Mouse (Mus musculus): ENCODE data around the gene Mrtfa. TPM values are rescaled to one million over a fixed set of nuclear protein-coding genes. Genes with fewer than 3 reads are reported as not detected.
A peak's percentile ranks its signal among the peaks of the same experiment; 100 is the strongest.

Mrtfa gene
- polyA plus RNA-seq, 1 experiment from 2014 or later = 22.9 TPM

- WGBS = 40% methylated on average over 8 of the region's 8 CpGs
- no peak overlapping the region for H3K4me3 ChIP-seq
- H3K9ac ChIP-seq = no peak overlapping the region
- H3K4me2 ChIP-seq = no peak overlapping the region
- no peak overlapping the region for H3K27ac ChIP-seq
- H3K9me3 ChIP-seq = no peaks in the 10 kb centered on the region
- H3K27me3 ChIP-seq = no peaks in the 10 kb centered on the region
- peak; percentile 61; the same call in 1 of the 2 replicates for ATAC-seq (ENCODE audit: low FRiP score)
- H3K4me1 ChIP-seq (replicated peaks) = peaks cover 17% of the 10 kb centered on the region
- peaks cover under 1% of the 10 kb centered on the region; the same call in 1 of the 2 replicates for H3K36me3 ChIP-seq
These were observed 163.0 kb downstream of the Mrtfa start for GRCm38 (mm10) chr15:81027378-81028173.

GRCm38 (mm10) chr15:81026901-81027300 is 163.7 kb downstream of the Mrtfa start:
- H3K9me3 ChIP-seq = no peaks in the 10 kb centered on the region
- peaks cover 17% of the 10 kb centered on the region for H3K4me1 ChIP-seq (replicated peaks)
- H3K9ac ChIP-seq = no peak overlapping the region
- H3K4me2 ChIP-seq = no peak overlapping the region
- peaks cover 7% of the 10 kb centered on the region for H3K36me3 ChIP-seq
- ATAC-seq (ENCODE audit: low FRiP score) = no peak; the same call in 1 of the 2 replicates
- H3K27ac ChIP-seq = no peak overlapping the region
- H3K4me3 ChIP-seq = no peak overlapping the region
- WGBS = 88% methylated on average over 5 of the region's 5 CpGs
- no peaks in the 10 kb centered on the region for H3K27me3 ChIP-seq

GRCm38 (mm10) chr15:81023842-81024241 is 166.7 kb downstream of the Mrtfa start:
- H3K4me1 ChIP-seq (replicated peaks) = peaks cover 5% of the 10 kb centered on the region
- H3K36me3 ChIP-seq = peaks cover 38% of the 10 kb centered on the region
- H3K4me3 ChIP-seq = no peak overlapping the region
- H3K9ac ChIP-seq = no peak overlapping the region
- 91% methylated on average over 9 of the region's 9 CpGs for WGBS
- no peak overlapping the region for H3K27ac ChIP-seq
- no peak for ATAC-seq (ENCODE audit: low FRiP score)
- no peaks in the 10 kb centered on the region for H3K9me3 ChIP-seq
- H3K27me3 ChIP-seq = no peaks in the 10 kb centered on the region
- H3K4me2 ChIP-seq = no peak overlapping the region

- H3K9me3 ChIP-seq = no peaks in the 10 kb centered on the region
- H3K4me3 ChIP-seq = no peak overlapping the region
- H3K27ac ChIP-seq = no peak overlapping the region
- no peak overlapping the region for H3K9ac ChIP-seq
- ATAC-seq (ENCODE audit: low FRiP score) = no peak
- peaks cover 52% of the 10 kb centered on the region for H3K36me3 ChIP-seq
- no peaks in the 10 kb centered on the region; the same call in none of the 2 replicates for H3K4me1 ChIP-seq (replicated peaks)
- no peak overlapping the region for H3K4me2 ChIP-seq
- H3K27me3 ChIP-seq = no peaks in the 10 kb centered on the region
- 90% methylated on average over 7 of the region's 7 CpGs for WGBS
These were observed 168.1 kb downstream of the Mrtfa start for GRCm38 (mm10) chr15:81022437-81022836.

GRCm38 (mm10) chr15:81021377-81021776 is 169.2 kb downstream of the Mrtfa start:
- H3K9me3 ChIP-seq = no peaks in the 10 kb centered on the region
- no peak overlapping the region for H3K4me3 ChIP-seq
- H3K9ac ChIP-seq = no peak overlapping the region
- H3K36me3 ChIP-seq = peaks cover 63% of the 10 kb centered on the region
- H3K27me3 ChIP-seq = no peaks in the 10 kb centered on the region
- ATAC-seq (ENCODE audit: low FRiP score) = no peak
- no peaks in the 10 kb centered on the region for H3K4me1 ChIP-seq (replicated peaks)
- H3K4me2 ChIP-seq = no peak overlapping the region
- WGBS = 88% methylated on average over 6 of the region's 6 CpGs
- no peak overlapping the region for H3K27ac ChIP-seq

- Histone ChIP-seq H3K4me3 (no peak overlapping the region), H3K9ac (no peak overlapping the region), H3K9me3 (no peaks in the 10 kb centered on the region), H3K36me3 (peaks cover 96% of the 10 kb centered on the region), H3K27me3 (no peaks in the 10 kb centered on the region), H3K27ac (no peak overlapping the region), H3K4me1 (replicated peaks) (0 out of 2 replicates have a peak, but pooled peaks cover 3% of the 10 kb centered on the region), H3K4me2 (no peak overlapping the region)
- no peak for ATAC-seq (ENCODE audit: low FRiP score)
- 95% methylated on average over 7 of the region's 7 CpGs for WGBS
These were observed 173.2 kb downstream of the Mrtfa start for GRCm38 (mm10) chr15:81017308-81017707.

GRCm38 (mm10) chr15:81016488-81016887 is 174.1 kb downstream of the Mrtfa start:
- no peak overlapping the region for H3K27ac ChIP-seq
- no peak overlapping the region for H3K4me3 ChIP-seq
- no peaks in the 10 kb centered on the region for H3K9me3 ChIP-seq
- H3K9ac ChIP-seq = no peak overlapping the region
- 93% methylated on average over 10 of the region's 10 CpGs for WGBS
- no peak overlapping the region for H3K4me2 ChIP-seq
- ATAC-seq (ENCODE audit: low FRiP score) = no peak
- H3K4me1 ChIP-seq (replicated peaks) = 0 out of 2 replicates have a peak, but pooled peaks cover 3% of the 10 kb centered on the region
- H3K27me3 ChIP-seq = no peaks in the 10 kb centered on the region
- H3K36me3 ChIP-seq = peaks cover 96% of the 10 kb centered on the region

GRCm38 (mm10) chr15:81015068-81015744 is 175.4 kb downstream of the Mrtfa start:
- Histone ChIP-seq H3K27ac (no peak overlapping the region), H3K4me1 (replicated peaks) (0 out of 2 replicates have a peak, but pooled peaks cover 3% of the 10 kb centered on the region), H3K4me2 (no peak overlapping the region), H3K4me3 (no peak overlapping the region), H3K9ac (no peak overlapping the region), H3K27me3 (no peaks in the 10 kb centered on the region), H3K9me3 (no peaks in the 10 kb centered on the region), H3K36me3 (peaks cover 96% of the 10 kb centered on the region)
- ATAC-seq (ENCODE audit: low FRiP score) = no peak
- 91% methylated on average over 5 of the region's 5 CpGs for WGBS

GRCm38 (mm10) chr15:81013186-81013585 is 177.4 kb downstream of the Mrtfa start:
- WGBS = 86% methylated on average over 7 of the region's 7 CpGs
- Histone ChIP-seq H3K27ac (no peak overlapping the region), H3K36me3 (peaks cover 96% of the 10 kb centered on the region), H3K4me2 (no peak overlapping the region), H3K4me1 (replicated peaks) (0 out of 2 replicates have a peak, but pooled peaks cover 3% of the 10 kb centered on the region), H3K27me3 (no peaks in the 10 kb centered on the region), H3K9ac (no peak overlapping the region), H3K9me3 (no peaks in the 10 kb centered on the region), H3K4me3 (no peak overlapping the region)
- no peak for ATAC-seq (ENCODE audit: low FRiP score)

- WGBS = 90% methylated on average over 4 of the region's 4 CpGs
- Histone ChIP-seq H3K27ac (no peak overlapping the region), H3K4me2 (no peak overlapping the region), H3K4me1 (replicated peaks) (0 out of 2 replicates have a peak, but pooled peaks cover 3% of the 10 kb centered on the region), H3K36me3 (peaks cover 96% of the 10 kb centered on the region), H3K9me3 (no peaks in the 10 kb centered on the region), H3K9ac (no peak overlapping the region), H3K4me3 (no peak overlapping the region), H3K27me3 (no peaks in the 10 kb centered on the region)
- ATAC-seq (ENCODE audit: low FRiP score) = no peak
These were observed 178.2 kb downstream of the Mrtfa start for GRCm38 (mm10) chr15:81012359-81012758.

- H3K36me3 ChIP-seq = peaks cover 96% of the 10 kb centered on the region
- no peak for ATAC-seq (ENCODE audit: low FRiP score)
- 0 out of 2 replicates have a peak, but pooled peaks cover 3% of the 10 kb centered on the region for H3K4me1 ChIP-seq (replicated peaks)
- H3K4me2 ChIP-seq = no peak overlapping the region
- no peak overlapping the region for H3K4me3 ChIP-seq
- H3K27me3 ChIP-seq = no peaks in the 10 kb centered on the region
- 70% methylated on average over 3 of the region's 3 CpGs for WGBS
- no peak overlapping the region for H3K27ac ChIP-seq
- H3K9me3 ChIP-seq = no peaks in the 10 kb centered on the region
- H3K9ac ChIP-seq = no peak overlapping the region; the same call in 1 of the 2 replicates
These were observed 179.0 kb downstream of the Mrtfa start for GRCm38 (mm10) chr15:81011523-81011922.

- Histone ChIP-seq H3K27me3 (no peaks in the 10 kb centered on the region), H3K4me3 (no peak overlapping the region), H3K9ac (no peak overlapping the region), H3K4me1 (replicated peaks) (0 out of 2 replicates have a peak, but pooled peaks cover 3% of the 10 kb centered on the region), H3K9me3 (no peaks in the 10 kb centered on the region), H3K27ac (peak overlapping the region; percentile 20), H3K36me3 (peaks cover 93% of the 10 kb centered on the region), H3K4me2 (no peak overlapping the region)
- no peak for ATAC-seq (ENCODE audit: low FRiP score)
- WGBS = 81% methylated on average over 7 of the region's 7 CpGs
These were observed 180.4 kb downstream of the Mrtfa start for GRCm38 (mm10) chr15:81010114-81010513.

Measured in hindbrain, embryonic 13.5 days (tissue).